In genomic region chr6:135157496-135157895, GRCm38 (mm10) we compare ENCODE assay signal across 28 mouse cellular contexts. TPM values are rescaled to one million over a fixed set of nuclear protein-coding genes. Genes with fewer than 3 reads are reported as not detected.
DNase-seq lines count a peak whose midpoint lies in the region; ATAC-seq and TF ChIP-seq lines count a peak whose summit lies in the region.
"Had no signal": no experiment of that assay in that cellular context is flagged by ENCODE, and none has a peak within 500 bp of the region (broad histone marks: within the 10 kb centered on the region; RNA-seq: fewer than 3 reads in every experiment).

No protein-coding gene starts in this region.

- no peaks in the 10 kb centered on the region for H3K27me3 ChIP-seq in embryonic facial prominence, embryonic 12.5 days
- H3K27me3 ChIP-seq in embryonic facial prominence, embryonic 10.5 days (replicated peaks; ENCODE audit: low read depth, poor library complexity, severe bottlenecking): no peaks in the 10 kb centered on the region
- H3K27me3 ChIP-seq in liver, embryonic 11.5 days (replicated peaks; ENCODE audit: control insufficient read depth, insufficient read depth, low read length): no peaks in the 10 kb centered on the region
- H3K27me3 ChIP-seq in kidney, adult 2 months (replicated peaks; ENCODE audit: control insufficient read depth, insufficient read depth, low read length): no peaks in the 10 kb centered on the region
- H3K27me3 ChIP-seq: Patski had no signal

- no peak overlapping the region for H3K9ac ChIP-seq in embryonic facial prominence, embryonic 12.5 days
- no peak overlapping the region for H3K9ac ChIP-seq in liver, embryonic 11.5 days (ENCODE audit: low read depth, low read length)

- no peaks in the 10 kb centered on the region for H3K4me1 ChIP-seq in embryonic facial prominence, embryonic 12.5 days
- H3K4me1 ChIP-seq in embryonic facial prominence, embryonic 10.5 days: peaks cover 3% of the 10 kb centered on the region; the same call in 1 of the 2 replicates
- peaks cover 21% of the 10 kb centered on the region for H3K4me1 ChIP-seq in liver, embryonic 11.5 days (replicated peaks; ENCODE audit: control insufficient read depth, insufficient read depth, low read length)
- no peaks in the 10 kb centered on the region for H3K4me1 ChIP-seq in kidney, adult 2 months (ENCODE audit: control insufficient read depth, insufficient read depth, low read length)

- TF ChIP-seq POLR2A in kidney, adult 2 months (IDR thresholded peaks at IDR 0.05; ENCODE audit: low read depth, low read length): no peak

- H3K4me2 ChIP-seq in embryonic facial prominence, embryonic 12.5 days (replicated peaks): no peak overlapping the region
- H3K4me2 ChIP-seq in liver, embryonic 11.5 days: no peak overlapping the region

- intact Hi-C loops in left cerebral cortex, postnatal 10 days (cut with DNase I): loop anchor here (5.0 kb wide), 1 partner anchor 80 kb away; no protein-coding TSS in a partner anchor

- no peak for TF ChIP-seq CTCF in kidney, adult 2 months (conservative IDR thresholded peaks at IDR 0.05; ENCODE audit: insufficient read depth, insufficient read length, low read depth, low read length)

- no peak for DNase-seq in embryonic facial prominence, embryonic 10.5 days (ENCODE audit: low spot score)
- DNase-seq in liver, embryonic 11.5 days (ENCODE audit: low spot score): no peak
- no peak for DNase-seq in liver
- DNase-seq in heart, postnatal 4 days: peak; percentile 30
- DNase-seq in lung, postnatal 10 days: peak; percentile 24
- DNase-seq in kidney, adult 2 months: no peak
- no peak for DNase-seq in left cerebral cortex, postnatal 10 days (ENCODE audit: extremely low spot score in 1 of 2, low spot score in 2 of 2)
- DNase-seq: adrenal gland, postnatal 14 days; cerebellum, adult 11 months; cerebellum, postnatal 14 days; embryo, embryonic 11 days; layer of hippocampus, postnatal 36 days; left cerebral cortex, postnatal 4 days had no signal

- ATAC-seq in embryonic facial prominence, embryonic 12.5 days (ENCODE audit: insufficient number of reproducible peaks, insufficient read depth, low FRiP score, low TSS enrichment): peak; percentile 52; the same call in 1 of the 2 replicates
- ATAC-seq in liver, embryonic 11.5 days (replicated peaks; ENCODE audit: low FRiP score): 0 out of 2 replicates have a peak, but pooled peaks have one; percentile 16
- ATAC-seq: activated CD4-positive, CD25-positive, alpha-beta regulatory T cell, adult 4 months; CD4-positive, CD25-positive, alpha-beta regulatory T cell, adult 4 months; hindbrain, embryonic 16.5 days; Patski had no signal

- H3K9me3 ChIP-seq in embryonic facial prominence, embryonic 12.5 days: no peaks in the 10 kb centered on the region
- H3K9me3 ChIP-seq in embryonic facial prominence, embryonic 10.5 days: no peaks in the 10 kb centered on the region
- no peaks in the 10 kb centered on the region for H3K9me3 ChIP-seq in liver, embryonic 11.5 days (ENCODE audit: control insufficient read depth, low read length)
- H3K9me3 ChIP-seq: midbrain, embryonic 10.5 days had no signal

- no peak overlapping the region for H3K4me3 ChIP-seq in embryonic facial prominence, embryonic 12.5 days
- H3K4me3 ChIP-seq in embryonic facial prominence, embryonic 10.5 days: no peak overlapping the region
- H3K4me3 ChIP-seq in liver, embryonic 11.5 days (ENCODE audit: low read depth, low read length): no peak overlapping the region
- H3K4me3 ChIP-seq in kidney, adult 2 months (ENCODE audit: insufficient read depth, low read depth, low read length): no peak overlapping the region
- H3K4me3 ChIP-seq: midbrain, embryonic 10.5 days had no signal

- no peaks in the 10 kb centered on the region for H3K36me3 ChIP-seq in embryonic facial prominence, embryonic 12.5 days
- H3K36me3 ChIP-seq in embryonic facial prominence, embryonic 10.5 days (replicated peaks): no peaks in the 10 kb centered on the region
- H3K36me3 ChIP-seq in liver, embryonic 11.5 days (ENCODE audit: control insufficient read depth, insufficient read depth, low read length): peaks cover 16% of the 10 kb centered on the region; the same call in 1 of the 2 replicates
- H3K36me3 ChIP-seq in kidney, adult 2 months (ENCODE audit: control insufficient read depth, insufficient read depth, low read length): no peaks in the 10 kb centered on the region
- H3K36me3 ChIP-seq: midbrain, embryonic 10.5 days had no signal

- WGBS in embryonic facial prominence, embryonic 12.5 days: 62% methylated on average over 4 of the region's 4 CpGs
- WGBS in embryonic facial prominence, embryonic 10.5 days: 71% methylated on average over 4 of the region's 4 CpGs
- WGBS in liver, embryonic 11.5 days: 65% methylated on average over 4 of the region's 4 CpGs
- WGBS in kidney, adult 2 months: 85% methylated on average over 4 of the region's 4 CpGs

- H3K27ac ChIP-seq in embryonic facial prominence, embryonic 12.5 days: no peak overlapping the region
- H3K27ac ChIP-seq in embryonic facial prominence, embryonic 10.5 days (replicated peaks): no peak overlapping the region
- no peak overlapping the region for H3K27ac ChIP-seq in liver, embryonic 11.5 days (ENCODE audit: low read depth, low read length)
- H3K27ac ChIP-seq in kidney, adult 2 months (ENCODE audit: insufficient read depth, low read depth, low read length): no peak overlapping the region
- H3K27ac ChIP-seq: kidney, postnatal 0 days; midbrain, embryonic 10.5 days had no signal

RNA-seq across cellular contexts. Expression of gene Gprc5d, which starts 39.4 kb away (rescaled TPM):
- not detected in 2 replicates for polyA plus RNA-seq in embryonic facial prominence, embryonic 12.5 days (2016; fragmentation: Nextera tagmentation; extraction: Ambion mirVana)
- polyA plus RNA-seq in embryonic facial prominence, embryonic 10.5 days (2016; fragmentation: Nextera tagmentation; extraction: Ambion mirVana): not detected in 2 replicates
- polyA plus RNA-seq in liver, embryonic 11.5 days (2014; fragmentation: Nextera tagmentation; extraction: Ambion mirVana): 0.25 TPM in 1 of 2 replicates, not detected in the other
- total RNA-seq in heart, postnatal 4 days (2021): under 1 TPM in 1 of 2 experiments, not detected in 1; 0.26 TPM
- 0.09 and 0.19 TPM in 2 replicates for polyA plus RNA-seq in kidney, adult 2 months (2012; rRNA removed)
- not detected for total RNA-seq in left cerebral cortex, postnatal 10 days (2021)
- total RNA-seq: adrenal gland, postnatal 14 days; ES-E14; gastrocnemius, adult 18-20 months; gastrocnemius, postnatal 4 days; heart, postnatal 14 days; layer of hippocampus, postnatal 36 days; left cerebral cortex, postnatal 4 days; liver, adult 2 months; midbrain, postnatal 0 days had no signal
- polyA plus RNA-seq: activated CD4-positive, CD25-positive, alpha-beta regulatory T cell, adult 4 months; brain, embryonic 14.5 days; CD4-positive, CD25-positive, alpha-beta regulatory T cell, adult 4 months; forebrain, embryonic 11.5 days; hindbrain, embryonic 16.5 days; midbrain, embryonic 10.5 days; Patski had no signal

RNA-seq across cellular contexts. Expression of gene Fam234b, which starts 40.3 kb away (rescaled TPM):
- 26.4 and 28.7 TPM in 2 replicates for polyA plus RNA-seq in embryonic facial prominence, embryonic 12.5 days (2016; fragmentation: Nextera tagmentation; extraction: Ambion mirVana)
- polyA plus RNA-seq in embryonic facial prominence, embryonic 10.5 days (2016; fragmentation: Nextera tagmentation; extraction: Ambion mirVana): 18.4 and 20.1 TPM in 2 replicates
- polyA plus RNA-seq in liver, embryonic 11.5 days (2014; fragmentation: Nextera tagmentation; extraction: Ambion mirVana): 34.2 and 37.9 TPM in 2 replicates
- 1 to 10 TPM; 7.2 to 8.0 TPM for total RNA-seq in heart, postnatal 4 days (2021)
- polyA plus RNA-seq in kidney, adult 2 months (2012; rRNA removed): 14.2 and 15.6 TPM in 2 replicates
- total RNA-seq in left cerebral cortex, postnatal 10 days (2021): 10 to 100 TPM; 98.1 TPM

RNA-seq across cellular contexts. Expression of gene Hebp1, which starts 40.3 kb away (rescaled TPM):
- 6.8 and 7.3 TPM in 2 replicates for polyA plus RNA-seq in embryonic facial prominence, embryonic 12.5 days (2016; fragmentation: Nextera tagmentation; extraction: Ambion mirVana)
- polyA plus RNA-seq in embryonic facial prominence, embryonic 10.5 days (2016; fragmentation: Nextera tagmentation; extraction: Ambion mirVana): 4.1 and 5.2 TPM in 2 replicates
- 56.8 and 59.1 TPM in 2 replicates for polyA plus RNA-seq in liver, embryonic 11.5 days (2014; fragmentation: Nextera tagmentation; extraction: Ambion mirVana)
- 10 to 100 TPM; 45.0 to 59.6 TPM for total RNA-seq in heart, postnatal 4 days (2021)
- 71.1 and 82.9 TPM in 2 replicates for polyA plus RNA-seq in kidney, adult 2 months (2012; rRNA removed)
- 10 to 100 TPM; 37.8 to 39.5 TPM for total RNA-seq in left cerebral cortex, postnatal 10 days (2021)

Comparison
In these comparisons a context has a peak if more than half of its experiments do, and no peak if none do; other contexts are left out.
1. DNase-seq: peak in heart, postnatal 4 days (single experiment) and lung, postnatal 10 days (single experiment); none in embryonic facial prominence, embryonic 10.5 days (single experiment), liver, embryonic 11.5 days (single experiment), liver (single experiment), kidney, adult 2 months (single experiment) and left cerebral cortex, postnatal 10 days (0 of 2).